Mouse (Mus musculus) urinary bladder, adult 2 months (tissue): ENCODE results near the gene Zfp639. TPM values are rescaled to one million over a fixed set of nuclear protein-coding genes. Genes with fewer than 3 reads are reported as not detected.

Experiments used
- DNase-seq: peaks from one replicate; pipeline ENCODE4 v3.0.0; 2022; ENCODE audit warnings: low spot score
- polyA plus RNA-seq: library from polyadenylated mRNA; depleted of rRNA; stranded (reverse); fragments of >200 nt; gene quantifications from 2 replicates; pipeline ENCODE4 v1.2.3, GENCODE M21; 2012; rRNA removed

Gene Zfp639
- polyA plus RNA-seq, 1 experiment, result 40.9 TPM

DNA sequence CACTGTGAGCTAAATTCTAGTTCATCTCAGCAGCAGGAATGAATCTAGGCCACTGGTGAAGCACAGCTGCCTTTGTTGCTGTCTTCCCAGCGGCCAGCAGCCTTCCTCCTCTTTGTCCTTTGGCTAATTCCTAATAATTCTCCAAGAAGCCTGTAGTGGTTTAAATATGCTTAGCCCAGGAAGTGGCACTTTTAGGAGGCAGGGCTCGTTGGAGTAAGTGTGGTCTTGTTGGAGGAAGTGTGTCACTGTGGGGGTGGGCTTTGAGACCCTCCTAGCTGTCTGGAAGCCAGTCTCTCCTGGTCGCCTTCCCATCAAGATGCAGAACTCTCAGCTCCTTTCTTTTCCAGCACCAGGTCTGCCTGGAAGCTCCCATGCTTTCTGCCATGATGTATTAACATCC lies 4.2 kb upstream of the Zfp639 start:
- no peak for DNase-seq

DNA sequence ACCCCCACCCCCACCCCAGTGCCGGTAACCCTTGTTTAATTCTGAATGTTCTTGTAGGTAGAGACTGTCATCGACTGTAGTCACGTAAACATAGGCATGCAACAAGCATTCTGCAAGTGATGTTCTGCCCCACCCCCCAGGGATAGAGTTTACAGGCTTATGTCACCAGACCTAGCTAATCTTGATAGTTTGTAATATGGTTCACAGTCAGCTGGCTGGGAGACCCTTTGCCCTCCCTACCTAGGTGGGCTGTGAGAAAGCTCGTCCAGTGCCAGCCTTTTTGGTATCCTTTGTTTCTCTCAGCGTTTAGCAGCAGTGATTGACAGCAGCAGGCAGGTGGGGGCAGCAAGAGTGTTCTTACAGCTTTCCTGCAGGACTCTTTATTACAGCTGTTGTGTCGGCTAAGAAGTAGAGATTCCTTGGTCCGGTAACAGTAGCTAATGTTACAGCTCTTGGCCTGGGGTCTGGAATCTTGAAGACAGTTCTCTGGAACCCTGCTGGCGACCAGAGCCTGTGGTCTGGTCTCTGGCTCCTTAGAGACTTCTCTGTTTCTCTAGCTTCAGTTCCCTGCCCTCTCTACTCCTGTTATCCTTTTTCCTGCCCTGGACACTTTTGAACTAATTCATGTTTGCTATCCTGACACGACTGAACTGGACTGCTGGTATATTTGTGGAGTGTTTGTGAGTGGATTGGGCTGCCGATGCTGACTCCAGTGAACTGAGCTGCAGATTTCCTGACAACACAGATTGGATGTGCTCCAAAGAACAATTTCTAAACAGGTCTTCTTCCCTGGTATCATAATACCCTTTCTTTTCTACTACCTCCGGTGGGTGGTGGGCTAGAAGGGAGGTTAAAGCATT lies 3.5 kb upstream of the Zfp639 start:
- DNase-seq, result no peak

DNA sequence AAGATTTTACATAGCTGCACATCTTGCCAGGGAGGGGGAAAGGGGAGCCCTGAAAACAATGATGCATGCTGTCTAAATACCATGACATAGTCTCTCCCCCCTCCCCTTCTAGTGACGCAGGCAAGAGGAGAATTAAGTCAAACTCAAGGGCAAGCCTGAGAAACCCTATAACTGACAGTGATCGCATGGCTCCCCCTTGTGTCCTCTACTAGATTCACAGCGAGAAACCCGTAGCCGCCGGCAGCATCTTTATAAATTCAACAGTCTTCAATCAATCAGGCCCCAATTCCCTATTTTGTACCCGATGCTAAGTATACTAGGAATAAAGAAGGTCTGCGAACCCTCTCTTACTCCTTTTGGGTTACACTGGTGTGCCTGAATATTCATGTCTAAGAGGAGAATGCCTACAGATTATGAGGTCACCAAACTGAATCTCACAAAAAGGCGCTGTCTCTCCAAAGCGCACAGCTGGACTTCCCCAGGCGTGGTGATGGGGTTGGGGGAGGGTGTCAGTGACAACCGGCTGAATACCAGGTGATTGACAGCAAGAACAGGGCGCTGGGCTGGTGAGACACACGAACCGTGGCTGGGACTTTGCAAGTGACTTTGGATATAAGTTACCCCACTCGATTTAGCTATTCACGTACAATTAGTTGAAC lies 1.3 kb upstream of the Zfp639 start:
- no peak for DNase-seq

DNA sequence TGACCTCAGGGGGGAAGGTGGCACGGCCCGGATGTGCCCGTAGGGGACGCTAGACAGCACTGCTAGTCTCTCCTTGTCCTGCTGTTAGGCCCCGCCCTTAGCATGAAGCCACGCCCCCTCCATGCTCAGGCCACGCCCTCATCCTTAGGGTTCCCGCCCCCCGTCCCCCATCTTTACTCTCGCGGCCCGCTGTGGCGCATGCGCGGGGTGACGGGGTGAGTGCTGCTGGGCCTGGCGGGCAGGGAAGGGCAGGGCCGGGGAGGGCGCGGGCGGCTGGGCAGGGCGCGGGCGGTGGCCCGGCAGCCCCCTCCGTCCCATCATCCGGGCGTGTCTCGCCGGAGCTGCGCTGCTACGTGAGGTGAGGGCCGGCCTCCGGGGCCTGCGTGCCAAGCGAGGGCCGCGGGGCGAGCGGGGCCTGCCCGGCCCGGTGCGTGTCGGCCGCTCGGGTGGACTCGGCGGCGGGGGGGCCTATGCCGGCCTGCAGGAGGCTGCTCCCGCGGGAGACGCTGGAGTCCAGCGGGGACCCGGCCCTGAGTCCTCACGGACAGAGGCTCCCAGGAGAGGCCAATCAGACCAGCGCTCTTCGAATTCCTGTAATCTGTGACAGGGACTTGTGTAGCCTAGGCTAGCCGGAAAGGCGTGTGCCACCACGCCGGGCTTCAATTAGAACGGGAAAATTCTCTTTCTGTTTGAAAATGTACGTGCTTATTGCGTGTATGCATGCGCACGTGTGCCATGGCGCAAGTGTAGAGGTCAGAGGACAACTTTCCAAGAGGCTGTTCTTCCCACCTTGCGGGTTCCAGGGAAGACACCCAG lies 524 bp downstream of the Zfp639 start:
- peak; percentile 97 for DNase-seq

DNA sequence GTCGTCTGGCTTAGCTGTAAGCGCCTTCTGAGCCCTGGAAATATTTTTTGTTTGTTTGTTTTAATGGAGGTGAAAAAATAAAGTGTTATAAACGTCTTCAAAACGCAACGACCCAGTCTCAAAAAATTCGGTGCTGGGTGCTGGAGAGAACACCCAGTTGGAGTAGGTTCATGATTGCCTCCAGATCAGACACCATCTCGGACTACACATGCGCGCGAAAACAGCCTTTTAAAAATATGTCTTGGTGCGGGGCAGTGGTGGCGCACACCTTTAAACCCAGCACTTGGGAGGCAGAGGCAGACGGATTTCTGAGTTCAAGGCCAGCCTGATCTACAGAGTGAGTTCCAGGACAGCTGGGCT lies 1.1 kb downstream of the Zfp639 start:
- no peak for DNase-seq

DNA sequence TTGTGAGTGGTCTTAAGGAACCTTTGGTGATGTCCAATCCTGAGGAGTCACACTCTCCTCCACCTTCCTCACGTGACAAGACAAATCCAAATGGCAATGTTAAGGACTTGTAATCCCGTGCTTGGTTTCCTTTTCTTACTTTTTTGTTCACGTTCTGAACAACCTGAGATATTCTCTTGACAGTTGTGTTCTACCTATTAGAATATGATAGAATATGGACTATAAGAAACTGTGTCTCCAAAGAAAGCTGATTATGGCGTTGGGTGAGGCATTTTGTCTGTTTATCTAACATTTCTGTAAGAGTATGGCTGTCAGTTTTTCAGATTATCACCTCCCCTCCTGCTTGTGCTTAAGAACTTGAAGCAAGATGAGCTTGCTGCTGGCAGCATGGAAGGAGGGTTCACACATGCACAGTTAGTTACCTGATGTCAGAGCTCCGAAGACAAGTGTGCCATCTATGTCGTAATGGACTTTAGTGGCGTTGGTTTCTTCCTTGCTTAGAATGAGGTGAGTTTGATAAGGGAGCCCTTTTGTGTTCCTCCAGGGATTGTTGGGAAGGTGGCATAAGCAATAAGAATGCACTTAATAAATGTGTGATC lies 2.7 kb downstream of the Zfp639 start:
- no peak for DNase-seq

DNA sequence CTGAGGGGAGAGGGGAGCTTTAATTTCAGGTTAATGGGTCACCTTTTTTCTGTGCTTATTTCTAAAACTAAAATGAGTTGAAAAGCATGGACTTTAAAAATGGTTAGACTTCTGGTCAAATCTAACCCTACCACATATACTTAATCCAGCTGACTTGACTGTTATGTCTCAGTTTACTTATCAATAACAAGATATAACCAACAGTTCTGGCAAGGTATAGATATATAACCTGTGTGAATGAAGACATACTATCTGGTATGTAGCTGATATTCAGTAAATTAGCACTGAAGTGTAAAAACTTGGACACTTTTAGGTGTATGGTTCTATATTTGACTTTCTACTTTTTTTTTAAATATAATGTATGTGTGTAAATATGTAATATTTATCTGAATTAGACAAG lies 3.5 kb downstream of the Zfp639 start:
- DNase-seq, result no peak

DNA sequence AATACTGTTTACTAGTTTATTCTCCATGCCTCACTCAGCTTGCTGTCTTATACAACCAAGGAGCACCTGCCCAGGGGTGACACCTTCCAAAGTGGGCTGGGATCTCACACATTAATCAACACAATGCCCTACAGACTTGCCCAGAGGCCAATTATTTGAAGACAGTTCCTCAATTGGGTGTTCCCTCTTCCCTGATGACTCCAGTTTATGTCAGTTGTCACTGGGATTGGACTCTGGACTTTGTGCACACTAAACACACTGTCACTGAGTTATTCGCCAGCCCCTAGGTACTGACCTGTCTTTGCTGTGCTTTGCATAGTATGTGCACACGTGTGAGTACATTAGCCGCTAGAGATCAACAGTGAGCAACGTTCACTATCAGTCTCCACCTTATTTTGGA lies 17.1 kb downstream of the Zfp639 start:
- no peak for DNase-seq

DNA sequence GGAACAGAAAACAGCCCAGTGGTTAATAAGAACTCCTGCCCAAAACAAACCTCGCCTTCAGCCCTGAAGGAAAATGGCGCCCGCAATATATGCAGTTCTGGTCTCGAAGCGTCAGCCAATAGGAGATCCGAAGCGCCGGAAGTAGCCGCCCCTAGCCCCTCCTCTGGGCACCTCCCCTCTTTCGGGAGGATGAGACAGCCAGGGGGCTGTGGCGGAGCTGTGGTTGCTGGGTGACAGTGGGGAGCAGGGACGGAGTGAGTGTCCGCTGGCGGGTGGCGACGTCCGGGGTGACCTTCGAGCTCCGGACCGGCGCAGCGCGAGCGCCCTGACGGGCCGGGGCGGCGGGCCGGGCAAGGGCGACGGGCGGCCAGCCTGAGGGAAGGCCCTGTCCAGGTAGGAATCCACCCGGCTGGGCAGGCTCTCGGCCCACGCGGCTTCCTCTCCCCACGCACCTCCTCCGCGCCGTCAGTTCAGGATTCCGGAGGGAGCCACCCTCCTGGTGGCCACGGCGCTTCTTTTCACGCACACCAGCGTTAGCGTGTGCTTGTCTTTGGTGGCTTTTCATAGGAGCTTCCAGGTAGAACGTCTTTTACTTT lies 19.3 kb downstream of the Zfp639 start, which contains the start of gene Mfn1:
TSS of gene Mfn1 (plus strand) at position 163 of the 596 bp plus-strand sequence.
- peak; percentile 90 for DNase-seq

DNA sequence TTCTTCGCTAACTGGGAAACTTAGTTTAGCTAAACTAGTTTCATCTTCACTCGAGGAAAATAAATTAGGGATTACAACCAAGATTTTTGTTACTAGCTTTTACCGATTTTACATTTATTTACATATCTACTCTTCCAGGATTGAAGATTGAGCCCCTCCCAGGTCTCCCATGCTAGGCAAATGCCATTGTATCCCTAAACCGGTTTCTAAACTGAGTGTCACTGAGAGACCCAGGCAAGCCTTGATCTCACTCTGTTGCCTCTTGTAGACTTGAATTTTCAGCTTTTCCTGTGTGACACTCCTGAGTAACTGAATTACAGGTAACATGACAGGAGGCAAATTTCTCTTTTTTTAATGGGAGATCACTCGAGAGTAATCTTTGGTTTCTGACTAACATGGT lies 20.0 kb downstream of the Zfp639 start:
- no peak for DNase-seq

DNA sequence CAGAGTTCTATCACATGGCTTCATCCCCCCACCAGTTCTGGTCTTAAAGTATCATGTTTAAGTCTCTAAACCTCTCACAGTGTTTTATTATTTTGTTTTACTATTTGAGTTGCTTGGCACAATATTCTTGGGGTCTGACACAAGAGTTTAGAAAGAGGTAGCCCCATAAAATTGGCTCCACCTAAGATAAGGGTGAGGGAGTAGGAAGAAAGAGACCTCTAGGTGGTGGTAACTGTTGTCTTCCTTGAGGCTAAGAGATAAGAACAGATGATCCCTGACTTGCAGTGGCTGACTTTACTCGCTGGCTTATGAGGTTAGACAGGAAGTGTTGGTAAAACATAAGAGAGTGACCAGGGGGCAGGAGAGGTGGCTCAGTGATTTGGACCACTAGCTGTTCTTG lies 25.6 kb downstream of the Zfp639 start:
- no peak for DNase-seq

DNA sequence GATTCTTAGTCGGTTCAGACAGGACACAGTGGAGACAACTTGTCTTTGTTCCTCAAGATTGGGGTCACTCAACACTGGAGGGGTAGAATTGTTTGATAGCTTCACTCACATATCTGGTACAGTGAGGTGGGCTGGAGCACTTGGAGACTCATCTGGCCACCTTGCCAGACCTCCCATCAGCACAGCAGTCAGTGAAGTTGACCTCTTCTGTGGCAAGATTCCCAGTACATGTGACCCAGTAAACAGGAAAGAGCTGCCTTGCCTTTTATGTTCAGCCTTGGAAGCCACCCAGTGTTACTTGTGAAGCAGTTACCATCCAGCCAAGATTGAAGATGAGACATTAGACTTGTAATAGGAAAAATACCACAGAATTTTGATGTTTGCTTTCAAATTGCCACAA lies 27.5 kb downstream of the Zfp639 start:
- no peak for DNase-seq

DNA sequence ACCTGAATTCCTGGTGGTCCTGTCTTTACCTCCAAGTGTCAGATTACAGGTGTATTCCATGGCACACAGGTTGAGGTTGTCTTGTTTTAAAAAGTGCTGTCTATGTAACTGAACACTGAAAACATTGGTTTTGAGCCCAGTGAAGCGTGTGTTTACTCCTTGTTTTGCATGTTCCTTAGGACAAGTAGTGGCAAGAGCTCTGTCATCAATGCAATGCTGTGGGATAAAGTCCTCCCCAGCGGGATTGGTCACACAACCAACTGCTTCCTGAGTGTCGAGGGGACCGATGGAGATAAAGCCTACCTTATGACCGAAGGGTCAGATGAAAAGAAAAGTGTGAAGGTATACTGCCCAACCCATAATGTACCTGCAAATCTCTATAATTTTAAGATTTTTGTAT lies 28.0 kb downstream of the Zfp639 start:
- DNase-seq, result no peak

DNA sequence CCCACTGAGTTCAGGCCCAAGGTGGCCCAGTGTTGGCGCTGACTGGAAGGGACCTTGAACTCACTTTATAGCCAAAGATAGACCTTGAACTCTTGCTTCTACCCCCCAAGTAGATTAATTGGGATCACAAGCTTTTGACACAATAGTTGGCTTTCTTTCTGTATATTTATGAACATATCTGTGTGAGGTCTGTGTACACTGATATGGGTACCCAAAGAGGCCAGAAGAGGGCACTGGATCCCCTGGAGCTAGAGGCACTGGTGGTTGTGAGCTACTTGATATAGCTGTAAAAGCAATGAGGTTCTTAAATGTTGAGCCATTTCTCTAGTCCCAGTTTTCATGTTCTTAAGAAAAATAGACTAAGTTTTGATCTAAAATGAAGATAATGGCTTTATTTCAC lies 43.0 kb downstream of the Zfp639 start:
- no peak for DNase-seq

DNA sequence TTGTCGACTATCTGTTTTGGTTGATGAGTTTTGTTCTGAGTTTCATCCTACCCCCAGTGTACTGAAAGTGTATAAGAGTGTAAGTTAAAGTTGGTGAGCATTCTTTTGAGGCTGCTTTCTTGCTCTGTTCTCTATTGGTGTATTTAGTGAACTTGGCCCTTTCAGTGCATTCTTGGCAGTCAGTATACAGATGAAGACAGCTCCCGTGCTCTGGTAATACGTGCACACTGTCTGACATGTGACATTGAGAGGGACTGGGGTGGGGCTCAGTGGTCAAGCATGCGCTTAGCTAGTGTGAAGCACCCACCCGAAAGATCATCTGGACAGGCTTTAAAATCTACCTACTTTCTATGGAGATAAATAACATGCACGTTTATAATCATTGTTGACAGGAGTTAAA lies 53.3 kb downstream of the Zfp639 start:
- DNase-seq, result no peak

Other genes with a start within 250 kb of the Zfp639 start
- 11.3 and 14.3 TPM in 2 replicates for gene Zmat3, start 144.2 kb upstream of the Zfp639 start, polyA plus RNA-seq
- 24.7 and 24.8 TPM in 2 replicates for gene Pik3ca, start 112.6 kb upstream of the Zfp639 start, polyA plus RNA-seq
- not detected in 2 replicates for gene Kcnmb3, start 18.0 kb upstream of the Zfp639 start, polyA plus RNA-seq
- 40.2 and 56.0 TPM in 2 replicates for gene Mfn1, start 19.2 kb downstream of the Zfp639 start, polyA plus RNA-seq
- gene Gnb4, start 106.3 kb downstream of the Zfp639 start, polyA plus RNA-seq, result 36.6 and 40.9 TPM in 2 replicates
- 28.2 and 31.9 TPM in 2 replicates for gene Actl6a, start 196.0 kb downstream of the Zfp639 start, polyA plus RNA-seq
- 207 and 209 TPM in 2 replicates for gene Ndufb5, start 226.7 kb downstream of the Zfp639 start, polyA plus RNA-seq
- gene Mrpl47, start 227.3 kb downstream of the Zfp639 start, polyA plus RNA-seq, result 14.8 and 14.9 TPM in 2 replicates